Mouse (Mus musculus) kidney, embryonic 16.5 days (tissue): ENCODE data around the gene Dyrk1b. TPM values are rescaled to one million over a fixed set of nuclear protein-coding genes. Genes with fewer than 3 reads are reported as not detected.
"Not testable (repeated sequence)": the region's sequence is repeated elsewhere in the genome, so short reads cannot be mapped to it uniquely, and the experiment has no call there.

Experiments
- ATAC-seq: fragments of 200-750 bp; cut with Nextera tagmentation; 2 replicates; pipeline ENCODE4 v1.8.0; 2017; ENCODE audit warnings: moderate TSS enrichment; ENCODE audit not compliant: low FRiP score, low TSS enrichment
- H3K27ac ChIP-seq: fragments of 300-500 bp; sonication (generic); 2 replicates; pipeline ENCODE4 v1.5.1; 2014; ENCODE audit warnings: low read length
- H3K27me3 ChIP-seq: fragments of 300-500 bp; sonication (generic); 2 replicates; pipeline ENCODE4 v1.6.1; 2014; ENCODE audit warnings: low read length, control low read depth, mixed read lengths; ENCODE audit not compliant: insufficient read depth
- H3K36me3 ChIP-seq: fragments of 300-500 bp; sonication (generic); 2 replicates; pipeline ENCODE4 v1.6.1; 2014; ENCODE audit warnings: low read length, control low read depth, mixed read lengths; ENCODE audit not compliant: insufficient read depth
- H3K4me1 ChIP-seq: fragments of 300-500 bp; sonication (generic); 2 replicates; pipeline ENCODE4 v1.6.1; 2014; ENCODE audit warnings: low read length, control low read depth, mixed read lengths; ENCODE audit not compliant: insufficient read depth
- H3K4me2 ChIP-seq: fragments of 300-500 bp; sonication (generic); replicated peaks from 2 replicates; pipeline ENCODE4 v1.6.1; 2014; ENCODE audit warnings: low read depth, low read length
- H3K4me3 ChIP-seq: fragments of 300-500 bp; sonication (generic); 2 replicates; pipeline ENCODE4 v1.5.1; 2014; ENCODE audit warnings: mild to moderate bottlenecking, low read length
- H3K9ac ChIP-seq: fragments of 300-500 bp; sonication (generic); replicated peaks from 2 replicates; pipeline ENCODE4 v1.6.1; 2014; ENCODE audit warnings: low read length
- H3K9me3 ChIP-seq: fragments of 300-500 bp; sonication (generic); 2 replicates; pipeline ENCODE4 v1.6.1; 2016; ENCODE audit warnings: low read length, control low read depth
- WGBS: fragments of 180-500 bp; shearing (Covaris S2); extraction: QIAGEN DNeasy Blood & Tissue Kit; methylation state at CpG from one replicate; pipeline ENCODE4 v1.1.7; 2014; 5-methylcytosine and 5-hydroxymethylcytosine counted together
- polyA plus RNA-seq: library from polyadenylated mRNA; unstranded; fragments of >200 nt; fragmentation: Nextera tagmentation; extraction: Ambion mirVana; gene quantifications from 2 replicates; pipeline ENCODE4 v1.2.1, GENCODE M21; 2015

Dyrk1b gene
- polyA plus RNA-seq, 1 experiment from 2014 or later, result 15.2 TPM

DNA sequence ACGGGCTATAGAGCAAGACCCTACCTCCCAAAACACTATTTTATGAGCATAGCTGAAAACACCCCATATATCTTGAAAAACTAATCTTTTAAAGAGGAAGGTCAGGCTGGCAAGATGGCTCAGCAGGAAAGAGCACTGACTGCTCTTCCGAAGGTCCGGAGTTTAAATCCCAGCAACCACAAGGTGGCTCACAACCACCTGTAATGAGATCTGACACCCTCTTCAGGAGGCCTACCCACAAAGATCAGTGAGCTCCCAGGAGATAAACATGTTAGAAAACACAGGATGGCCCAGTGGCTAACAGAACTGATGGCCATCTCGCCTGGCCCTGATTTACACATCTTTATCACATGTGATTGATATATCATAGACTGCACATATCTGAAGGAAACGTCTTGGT lies 31.5 kb downstream of the Dyrk1b start:
- Histone ChIP-seq H3K27ac (no peak overlapping the region), H3K9ac (no peak overlapping the region), H3K9me3 (no peaks in the 10 kb centered on the region), H3K27me3 (no peaks in the 10 kb centered on the region), H3K4me3 (no peak overlapping the region), H3K36me3 (no peaks in the 10 kb centered on the region), H3K4me2 (no peak overlapping the region), H3K4me1 (no peaks in the 10 kb centered on the region)
- no peak for ATAC-seq
- WGBS, result 47% methylated on average over 5 of the region's 5 CpGs

DNA sequence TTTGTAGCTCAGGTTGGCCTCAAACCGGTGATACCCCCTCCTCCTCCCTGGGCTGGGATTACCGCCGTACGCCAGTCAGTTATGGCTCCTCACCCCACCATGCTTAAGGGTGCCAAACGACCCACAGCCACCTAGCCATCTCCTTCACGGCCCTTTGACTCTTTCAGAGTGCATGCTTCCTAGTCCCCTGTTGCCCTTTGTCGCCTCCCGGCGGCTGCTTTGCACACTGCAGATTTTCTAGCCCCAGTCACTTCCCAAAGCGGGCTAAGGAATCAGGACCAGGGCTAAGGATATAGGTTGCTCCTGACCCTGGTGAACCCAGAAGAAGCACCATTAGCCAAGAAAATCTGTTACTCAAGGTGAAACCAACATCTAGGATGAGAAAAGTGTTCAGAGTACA lies 34.9 kb downstream of the Dyrk1b start:
- no peak for ATAC-seq
- no peak overlapping the region for H3K9ac ChIP-seq
- H3K4me2 ChIP-seq, result no peak overlapping the region
- H3K4me1 ChIP-seq, result no peaks in the 10 kb centered on the region
- no peak overlapping the region for H3K4me3 ChIP-seq
- no peaks in the 10 kb centered on the region for H3K9me3 ChIP-seq
- no peak overlapping the region for H3K27ac ChIP-seq
- WGBS, result 23% methylated on average over 10 of the region's 10 CpGs
- H3K27me3 ChIP-seq, result no peaks in the 10 kb centered on the region
- H3K36me3 ChIP-seq, result no peaks in the 10 kb centered on the region

DNA sequence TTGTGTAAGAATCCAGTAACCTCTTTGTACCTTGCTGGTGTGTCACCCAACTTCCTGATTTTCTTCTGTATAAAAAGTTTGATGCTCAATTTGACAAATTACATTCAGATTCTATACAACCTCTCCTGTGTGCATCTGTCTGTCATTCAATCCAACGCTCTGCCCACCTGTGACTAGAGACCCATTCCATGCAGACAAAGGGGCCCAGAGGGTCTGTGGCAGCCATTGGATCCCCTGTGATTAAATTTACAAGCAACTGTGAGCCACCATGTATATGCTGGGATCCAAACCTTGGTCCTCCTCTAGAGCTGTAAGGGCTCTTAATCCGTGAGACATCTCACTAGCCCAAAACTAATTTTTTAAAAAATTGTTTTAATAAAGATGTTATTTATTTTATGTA lies 36.7 kb downstream of the Dyrk1b start:
- not testable (repeated sequence) for ATAC-seq

GRCm38 (mm10) chr7:28217811-28218210 lies 38.5 kb downstream of the Dyrk1b start:
- not testable (repeated sequence) for H3K4me1 ChIP-seq

More for the DNA sequence above, 36.7 kb downstream of the Dyrk1b start:
- not testable (repeated sequence) for H3K4me2 ChIP-seq, H3K27me3 ChIP-seq, H3K27ac ChIP-seq, H3K36me3 ChIP-seq, H3K4me3 ChIP-seq, H3K4me1 ChIP-seq, H3K9me3 ChIP-seq, H3K9ac ChIP-seq
- 93% methylated on average over 2 of the region's 2 CpGs for WGBS

DNA sequence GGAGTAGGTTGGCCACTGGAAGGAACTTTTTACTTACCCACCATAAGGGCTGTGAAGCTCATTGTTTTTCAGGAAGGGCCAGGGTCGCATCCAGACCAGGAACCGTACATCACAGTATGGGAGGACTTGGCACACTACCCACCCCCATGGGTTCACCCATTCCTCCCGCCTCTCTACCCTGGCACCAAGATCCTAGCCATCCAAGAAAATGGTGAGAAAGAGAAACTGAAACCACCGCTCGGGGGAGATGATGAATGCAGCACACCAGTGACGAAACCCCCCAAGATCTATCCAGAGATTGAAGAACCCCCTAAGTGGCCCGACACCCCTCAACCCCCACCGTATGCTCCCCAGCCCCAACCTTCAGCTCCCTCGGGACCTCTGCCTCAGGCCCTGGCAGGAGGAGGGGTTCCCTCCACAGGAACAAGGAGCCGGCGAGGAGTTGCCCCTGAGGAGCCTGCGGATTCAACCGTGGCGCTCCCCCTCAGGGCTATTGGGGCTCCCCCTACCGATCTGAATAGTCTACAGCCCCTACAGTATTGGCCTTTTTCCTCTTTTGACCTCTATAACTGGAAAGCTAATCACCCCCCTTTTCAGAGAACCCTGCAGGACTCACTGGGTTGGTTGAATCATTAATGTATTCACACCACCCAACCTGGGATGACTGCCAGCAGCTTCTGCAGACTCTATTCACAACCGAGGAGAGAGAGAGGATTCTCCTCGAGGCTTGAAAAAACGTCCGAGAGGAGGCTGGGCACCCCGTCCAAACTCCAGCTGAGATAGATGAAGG lies 39.9 kb downstream of the Dyrk1b start:
- H3K4me3 ChIP-seq, H3K4me2 ChIP-seq, H3K4me1 ChIP-seq, H3K27me3 ChIP-seq, H3K9me3 ChIP-seq, H3K27ac ChIP-seq, ATAC-seq, H3K36me3 ChIP-seq, H3K9ac ChIP-seq: not testable (repeated sequence)
- WGBS, result 91% methylated on average over 20 of the region's 20 CpGs

More at GRCm38 (mm10) chr7:28217811-28218210, 38.5 kb downstream of the Dyrk1b start:
- H3K9me3 ChIP-seq, H3K4me2 ChIP-seq, H3K9ac ChIP-seq, H3K27me3 ChIP-seq, H3K27ac ChIP-seq, ATAC-seq, H3K4me3 ChIP-seq, H3K36me3 ChIP-seq: not testable (repeated sequence)
- WGBS, result 55% methylated on average over 6 of the region's 13 CpGs

DNA sequence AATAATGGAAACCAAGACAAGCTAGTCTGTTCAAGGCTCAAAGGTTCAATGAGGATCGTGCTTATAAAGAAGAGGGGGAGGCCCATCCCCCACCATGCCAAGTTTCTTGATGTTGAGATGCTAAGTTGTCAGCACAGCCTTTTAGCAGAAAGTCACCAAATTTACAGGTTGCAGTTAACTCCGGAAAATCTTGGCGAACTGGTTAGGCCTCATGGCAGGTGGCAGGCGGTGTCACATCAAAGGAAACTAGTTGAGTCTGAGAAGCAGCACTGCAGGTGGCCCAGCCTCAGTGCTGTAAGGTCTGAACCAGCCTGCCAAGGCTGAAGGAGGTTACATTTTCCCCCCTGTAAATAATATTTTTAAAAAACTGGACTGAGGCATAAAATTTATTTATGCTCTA lies 47.6 kb downstream of the Dyrk1b start:
- not testable (repeated sequence) for H3K27ac ChIP-seq, H3K4me1 ChIP-seq, H3K36me3 ChIP-seq, H3K9me3 ChIP-seq, ATAC-seq, H3K4me2 ChIP-seq, H3K9ac ChIP-seq, H3K27me3 ChIP-seq, H3K4me3 ChIP-seq
- 77% methylated on average over 4 of the region's 4 CpGs for WGBS

DNA sequence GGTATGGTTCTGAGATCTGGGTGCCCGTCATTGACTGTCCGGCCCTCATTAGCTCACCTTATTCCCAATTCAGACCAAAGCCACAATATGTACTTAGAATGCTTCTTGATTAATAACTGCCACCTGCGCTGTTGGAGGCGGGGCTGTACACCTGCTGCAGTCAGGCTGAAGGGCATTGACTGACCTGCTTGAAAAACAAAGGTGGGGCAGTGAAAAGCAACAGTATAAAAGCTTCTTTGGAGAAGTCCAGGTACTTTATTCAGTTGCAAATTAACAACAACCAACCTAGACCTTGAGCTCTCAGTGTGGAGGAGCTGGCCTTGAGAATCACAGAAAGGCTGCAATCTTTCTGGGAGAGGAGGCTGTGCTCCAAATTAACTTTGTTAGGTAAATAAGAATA lies 48.2 kb downstream of the Dyrk1b start:
- H3K4me1 ChIP-seq, H3K9me3 ChIP-seq, H3K27ac ChIP-seq, H3K27me3 ChIP-seq, H3K4me3 ChIP-seq, ATAC-seq, H3K36me3 ChIP-seq, H3K9ac ChIP-seq, H3K4me2 ChIP-seq: not testable (repeated sequence)
- WGBS, result 91% methylated on average over 4 of the region's 4 CpGs

Other genes with a start within 250 kb of the Dyrk1b start
- gene Zfp780b, start 200.3 kb upstream of the Dyrk1b start, polyA plus RNA-seq, result 19.0 and 22.7 TPM in 2 replicates
- 6.0 and 6.6 TPM in 2 replicates for gene Zfp850, start 165.4 kb upstream of the Dyrk1b start, polyA plus RNA-seq
- gene Psmc4, start 129.4 kb upstream of the Dyrk1b start, polyA plus RNA-seq, result 319 and 330 TPM in 2 replicates
- gene Fcgbp, start 108.2 kb upstream of the Dyrk1b start, polyA plus RNA-seq, result 0.42 and 0.69 TPM in 2 replicates
- not detected in 2 replicates for gene 9530053A07Rik, start 50.0 kb upstream of the Dyrk1b start, polyA plus RNA-seq
- 108 and 115 TPM in 2 replicates for gene Fbl, start 9.8 kb upstream of the Dyrk1b start, polyA plus RNA-seq
- 0.85 and 1.2 TPM in 2 replicates for gene Eid2, start 88.4 kb downstream of the Dyrk1b start, polyA plus RNA-seq
- 9.2 and 9.9 TPM in 2 replicates for gene Eid2b, start 98.3 kb downstream of the Dyrk1b start, polyA plus RNA-seq
- gene Selenov, start 111.7 kb downstream of the Dyrk1b start, polyA plus RNA-seq, result 0.41 and 0.74 TPM in 2 replicates
- gene Dll3, start 122.8 kb downstream of the Dyrk1b start, polyA plus RNA-seq, result 0.50 and 0.68 TPM in 2 replicates
- 162 and 169 TPM in 2 replicates for gene Timm50, start 132.6 kb downstream of the Dyrk1b start, polyA plus RNA-seq
- 106 and 109 TPM in 2 replicates for gene Supt5, start 159.3 kb downstream of the Dyrk1b start, polyA plus RNA-seq
- gene Rps16, start 171.2 kb downstream of the Dyrk1b start, polyA plus RNA-seq, result 840 and 918 TPM in 2 replicates
- 69.1 and 83.3 TPM in 2 replicates for gene Plekhg2, start 193.1 kb downstream of the Dyrk1b start, polyA plus RNA-seq
- 16.1 and 18.4 TPM in 2 replicates for gene Zfp36, start 200.8 kb downstream of the Dyrk1b start, polyA plus RNA-seq
- 52.9 and 55.9 TPM in 2 replicates for gene Med29, start 213.2 kb downstream of the Dyrk1b start, polyA plus RNA-seq
- 97.4 and 108 TPM in 2 replicates for gene Paf1, start 213.5 kb downstream of the Dyrk1b start, polyA plus RNA-seq